Mouse (Mus musculus) brain, embryonic 14.5 days (tissue): ENCODE results near the gene Lmbrd1.

Experiments
- CTCF ChIP-seq: fragments of 200-500 bp; IDR thresholded peaks from 2 replicates; pipeline ENCODE4 v1.5.1; 2012; ENCODE audit warnings: inconsistent platforms, mild to moderate bottlenecking, moderate library complexity, borderline replicate concordance; ENCODE audit not compliant: insufficient read depth, insufficient read length; ENCODE audit errors: extremely low read depth
- POLR2A ChIP-seq: fragments of 200-500 bp; IDR thresholded peaks from 2 replicates; pipeline ENCODE4 v1.6.1; 2012; ENCODE audit warnings: mild to moderate bottlenecking, inconsistent platforms, borderline replicate concordance; ENCODE audit not compliant: poor library complexity, insufficient read depth, insufficient read length, severe bottlenecking; ENCODE audit errors: extremely low read depth

DNA sequence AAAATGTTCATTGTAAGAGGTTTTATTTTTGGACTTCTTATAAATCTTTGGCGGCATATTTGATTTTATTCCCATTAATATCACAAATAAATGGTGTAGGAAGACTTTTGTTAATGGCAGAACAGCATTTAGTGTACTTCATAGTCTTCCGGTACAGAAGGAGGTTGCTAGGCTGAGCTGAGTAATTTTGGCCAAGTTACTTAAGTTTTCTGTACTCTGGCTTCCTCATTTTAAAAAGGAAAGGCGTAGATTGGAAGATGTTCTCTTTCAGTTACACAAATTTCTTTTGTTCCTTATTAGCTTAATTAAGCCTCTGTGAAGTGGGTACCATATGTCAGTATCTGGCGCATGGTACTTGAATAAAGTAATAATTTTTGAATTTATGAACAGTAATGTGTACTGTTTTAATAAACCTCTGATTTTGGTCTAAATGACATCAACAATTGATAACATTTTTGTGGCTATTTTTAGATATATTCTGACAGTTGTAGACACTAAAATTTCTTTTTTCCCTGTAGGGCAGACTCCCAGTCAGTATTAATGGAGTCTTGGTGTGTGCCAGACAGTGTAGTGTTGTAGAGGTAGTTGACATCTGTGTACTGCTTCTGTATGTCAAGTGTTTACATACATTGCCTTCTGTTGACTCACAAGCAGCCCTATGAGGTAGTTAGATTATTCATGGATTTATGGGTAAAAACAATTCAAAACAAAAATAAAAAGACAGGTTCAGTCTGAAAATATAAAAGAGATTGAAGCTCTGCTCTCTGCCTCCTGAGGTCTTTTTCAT, 8.0 kb downstream of the Lmbrd1 start:
- TF ChIP-seq POLR2A (no peak), CTCF (no peak)
